Mouse (Mus musculus) urinary bladder, postnatal 10 days (tissue): Measurements from ENCODE around the gene Plac9a.
"Not testable (repeated sequence)": the region's sequence is repeated elsewhere in the genome, so short reads cannot be mapped to it uniquely, and the experiment has no call there.

Experiments used
- DNase-seq: peaks from one replicate; pipeline ENCODE4 v3.0.0; 2022; ENCODE audit warnings: low spot score

Gene Plac9a

DNA sequence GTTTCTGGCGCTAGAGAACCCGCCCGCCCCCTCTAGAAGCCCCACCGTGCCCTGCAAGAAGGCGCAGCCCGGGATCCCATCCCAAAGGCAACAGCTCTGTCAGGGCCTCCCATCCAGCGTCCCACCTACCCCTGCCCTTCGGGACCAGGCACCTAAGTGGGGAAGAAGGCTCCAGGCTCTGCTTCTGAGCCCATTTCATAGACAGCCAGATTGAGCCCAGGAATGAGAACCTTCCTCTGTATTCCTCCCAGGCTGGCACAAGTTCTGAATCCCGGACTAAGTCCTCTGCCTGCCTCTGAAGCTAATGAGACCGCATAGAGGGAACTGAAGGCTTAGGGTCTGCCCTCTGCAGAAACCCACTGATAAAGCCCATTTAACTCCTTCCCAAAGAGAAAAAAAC is at the start of gene Plac9a:
Gene Plac9a, minus strand, starts transcription at position 101 of the 400 bp plus-strand sequence.
- not testable (repeated sequence) for DNase-seq

DNA sequence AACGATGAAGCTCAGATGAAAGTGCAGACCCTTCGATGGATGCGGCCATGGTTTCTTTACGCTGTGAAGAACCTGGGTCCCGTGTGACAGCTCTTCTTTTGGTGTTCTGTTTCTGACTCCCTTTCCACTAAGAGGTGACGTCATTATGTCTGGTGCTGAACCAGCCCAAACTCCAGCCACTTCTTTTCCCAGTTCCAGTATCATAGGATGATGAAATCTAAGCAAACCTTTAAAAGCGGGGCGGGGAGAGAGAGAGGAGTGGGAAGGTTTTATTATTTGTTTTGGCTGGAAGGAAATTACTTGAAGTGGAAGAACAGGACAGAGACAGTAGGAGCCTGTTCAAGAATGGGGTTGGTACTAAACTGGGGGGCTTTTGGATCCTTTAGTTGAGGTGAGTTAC is 35.1 kb upstream of the Plac9a start, which contains the start of gene Cphx1:
Gene Cphx1, plus strand, starts transcription at position 301 of the 400 bp plus-strand sequence.
- DNase-seq = not testable (repeated sequence)

DNA sequence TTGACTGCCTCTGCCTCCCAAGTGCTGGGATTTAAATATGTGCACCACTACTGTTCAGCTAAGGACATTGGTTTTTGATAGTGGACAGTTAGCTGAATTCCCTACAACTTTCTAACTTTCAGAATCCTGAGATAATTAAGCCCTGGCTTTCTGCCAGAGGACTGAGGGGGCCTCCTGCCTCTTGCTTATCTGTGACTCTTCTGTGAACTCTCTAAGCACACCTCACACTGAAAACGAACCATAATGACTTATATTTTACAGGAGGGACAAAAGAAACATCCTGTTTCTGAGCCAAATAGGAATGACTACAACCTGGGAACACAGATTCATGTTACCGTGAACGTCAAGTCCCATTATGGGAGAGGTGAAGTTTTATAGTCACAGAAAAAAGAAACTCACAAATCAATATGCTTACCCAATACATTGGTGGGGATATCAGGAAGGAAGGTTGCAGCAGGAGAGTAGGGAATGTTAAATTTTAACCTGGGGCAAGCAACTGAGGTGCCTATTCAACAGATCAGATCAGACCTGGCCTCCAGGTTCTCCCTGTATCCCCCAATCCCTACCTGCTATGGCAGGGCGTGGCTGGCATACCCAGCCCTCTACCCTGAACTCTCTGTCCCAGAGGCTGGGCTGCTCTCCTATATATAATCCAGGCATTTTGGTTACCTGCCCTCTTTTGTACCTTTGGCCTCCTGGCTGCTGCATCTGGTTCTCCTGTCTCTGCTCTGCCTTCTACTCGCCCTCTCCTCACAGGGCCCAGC is 34.1 kb upstream of the Plac9a start:
- DNase-seq = not testable (repeated sequence)

DNA sequence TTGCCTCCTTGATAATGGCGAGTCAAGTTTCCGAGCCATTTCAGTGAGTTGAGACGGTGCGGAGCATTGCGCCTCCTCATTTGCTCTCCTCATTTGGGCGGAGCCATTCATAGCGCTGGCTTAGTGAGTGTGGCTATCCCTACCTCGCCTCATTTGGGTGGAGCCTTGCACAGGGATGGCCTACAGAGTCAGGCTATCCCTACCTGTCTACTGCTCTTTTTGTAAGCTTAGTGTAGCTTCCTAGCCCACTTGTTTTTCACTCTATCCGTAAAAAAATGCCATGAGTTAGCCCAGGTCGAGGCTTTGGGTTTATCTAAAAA is 24.6 kb upstream of the Plac9a start, which contains the start of gene Tmem254a:
Gene Tmem254a, minus strand, starts transcription at position 111 of the 320 bp plus-strand sequence.
- DNase-seq = not testable (repeated sequence)

DNA sequence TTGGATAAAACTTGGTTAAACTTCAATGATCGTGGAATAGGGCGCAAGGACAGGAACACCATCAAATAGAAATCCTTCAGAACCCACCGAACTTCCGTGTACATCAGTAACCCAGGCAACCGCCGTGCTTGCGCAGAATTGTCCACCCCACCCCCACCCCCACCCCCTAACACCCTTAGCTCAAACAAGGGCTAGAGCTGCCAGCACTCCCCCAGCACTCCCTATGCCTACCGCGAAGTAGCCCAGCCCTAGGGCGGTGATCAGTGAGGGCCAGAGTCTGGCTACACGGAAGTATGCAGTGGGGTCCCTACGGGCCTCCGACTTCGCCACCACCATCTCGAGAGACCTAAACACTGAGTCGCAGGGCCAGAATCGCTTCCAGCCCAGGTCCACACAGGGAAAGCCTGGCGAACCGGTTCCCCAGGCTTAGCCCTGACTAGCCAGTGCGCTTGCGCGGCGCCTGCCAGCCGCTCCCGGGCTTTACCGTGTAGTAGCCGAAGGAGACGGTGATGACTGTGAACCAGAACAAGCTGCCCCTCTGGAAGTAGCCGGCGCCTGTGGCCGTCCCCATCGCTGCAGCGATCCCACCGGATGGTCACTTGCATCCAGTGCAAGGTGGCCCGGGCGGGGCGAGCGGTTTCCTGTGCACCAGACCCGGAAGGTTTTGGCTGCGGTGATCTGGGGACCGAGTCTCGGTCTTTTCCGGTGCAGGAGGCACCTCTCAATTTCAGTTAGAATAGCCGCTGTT is 24.1 kb upstream of the Plac9a start:
- not testable (repeated sequence) for DNase-seq

DNA sequence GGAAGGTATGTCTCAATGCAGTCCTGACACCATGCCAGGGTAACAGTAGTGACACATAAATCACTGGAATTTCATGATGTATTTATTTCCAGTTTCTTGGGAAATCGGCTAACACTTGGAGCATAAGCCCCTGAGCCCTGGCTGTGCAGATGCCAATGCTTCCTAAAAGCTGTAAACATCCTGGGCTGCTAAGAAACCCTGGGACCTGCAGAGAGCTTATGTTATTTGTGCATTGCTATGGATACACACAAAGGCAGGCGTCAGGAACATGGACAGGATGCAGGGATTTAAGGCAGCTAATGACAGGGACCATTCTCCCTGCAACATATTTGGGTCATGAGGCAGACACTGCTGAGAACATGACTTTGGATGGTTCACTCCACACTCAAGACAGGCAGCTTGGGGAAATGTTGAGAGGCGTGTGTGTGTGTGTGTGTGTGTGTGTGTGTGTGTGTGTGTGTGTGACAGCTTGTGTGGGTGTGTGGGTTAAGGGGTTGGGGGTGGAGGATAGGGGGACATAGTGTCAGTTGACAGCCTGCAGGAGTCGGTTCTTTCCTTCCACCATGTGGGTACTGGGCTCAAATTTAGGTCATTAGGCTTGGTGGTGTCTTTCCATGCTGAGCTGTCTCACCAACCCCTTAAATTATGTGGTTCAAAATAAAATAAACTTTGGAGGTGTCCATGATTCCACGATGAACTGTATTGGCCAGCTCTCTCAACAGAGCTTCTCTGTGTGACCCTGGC is 15.7 kb upstream of the Plac9a start:
- DNase-seq = not testable (repeated sequence)

DNA sequence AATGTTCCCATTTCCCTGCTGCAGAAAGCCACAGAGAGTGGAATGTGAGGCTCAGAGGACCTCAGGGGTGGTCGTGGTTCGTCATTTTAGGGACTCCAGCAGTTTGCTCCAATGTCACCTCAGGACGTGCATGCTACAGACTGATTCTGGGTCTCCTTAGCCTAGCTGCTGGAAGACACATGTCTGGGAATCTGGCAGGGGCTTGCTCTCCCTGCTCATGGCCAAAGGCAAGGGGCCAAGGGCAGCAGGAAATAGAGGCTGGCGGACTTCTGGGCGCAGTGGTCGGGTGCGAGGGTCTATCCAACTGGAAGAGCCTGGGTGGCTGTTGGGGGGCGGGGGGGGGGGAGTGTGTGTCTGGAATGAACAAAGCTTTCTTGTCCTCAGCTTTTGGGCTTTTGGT is 6.1 kb upstream of the Plac9a start:
- not testable (repeated sequence) for DNase-seq

DNA sequence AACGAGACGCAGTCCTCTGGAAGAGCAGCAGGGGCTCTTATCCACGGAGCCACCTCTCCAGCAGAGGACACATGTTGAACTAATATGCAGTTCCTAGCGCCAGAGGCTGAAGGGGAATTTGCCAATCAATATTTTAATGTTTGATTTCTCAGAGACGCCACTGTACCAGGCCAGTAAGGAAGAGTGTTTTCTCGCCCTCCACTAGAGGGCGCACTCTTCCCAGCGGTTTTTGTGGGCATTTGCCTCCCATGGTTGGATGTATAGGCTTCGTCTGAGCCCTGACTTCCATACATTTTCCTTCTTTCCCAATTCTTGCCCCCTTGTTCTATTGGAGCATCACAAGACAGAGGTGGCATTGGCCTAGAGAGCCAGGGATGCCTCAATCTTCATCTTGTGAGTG is 4.4 kb upstream of the Plac9a start:
- not testable (repeated sequence) for DNase-seq

DNA sequence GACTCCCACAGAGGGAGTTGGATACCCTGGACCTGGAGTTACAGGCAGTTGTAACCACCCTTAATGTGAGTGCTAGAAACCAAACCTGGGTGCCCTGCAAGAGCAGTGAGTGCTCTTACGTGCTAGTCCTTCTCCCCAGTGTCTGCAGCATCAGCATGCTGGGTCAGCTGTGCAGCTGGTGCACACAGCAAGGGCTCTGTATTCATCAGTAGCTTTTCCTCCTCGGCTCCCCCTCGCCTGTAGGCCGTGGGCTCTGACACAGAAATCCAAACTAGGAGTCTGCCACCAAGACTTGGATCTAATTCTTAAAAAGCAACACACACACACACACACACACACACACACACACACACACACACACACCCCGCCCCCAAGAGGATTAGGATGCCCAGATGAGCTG is 2.3 kb upstream of the Plac9a start:
- DNase-seq = not testable (repeated sequence)

DNA sequence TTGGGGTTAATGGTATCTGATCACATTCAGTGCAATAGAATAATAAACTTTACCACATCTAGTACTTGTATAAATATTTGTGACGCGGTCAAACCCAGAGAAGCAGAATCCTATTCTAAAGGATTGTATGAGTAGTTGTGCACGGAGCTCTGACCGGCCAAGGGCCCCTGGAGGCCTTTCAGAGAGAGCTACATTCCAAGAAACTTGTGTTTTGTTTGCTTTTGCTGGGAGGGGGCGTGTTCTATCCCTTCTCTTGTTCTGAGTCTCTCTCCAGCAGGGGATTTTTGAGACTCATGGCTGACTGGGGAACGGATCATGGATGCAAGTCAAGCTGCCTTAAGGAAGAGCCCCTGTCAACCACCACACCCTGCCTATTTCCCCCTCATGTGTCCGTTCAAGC is 7.2 kb downstream of the Plac9a start:
- not testable (repeated sequence) for DNase-seq

DNA sequence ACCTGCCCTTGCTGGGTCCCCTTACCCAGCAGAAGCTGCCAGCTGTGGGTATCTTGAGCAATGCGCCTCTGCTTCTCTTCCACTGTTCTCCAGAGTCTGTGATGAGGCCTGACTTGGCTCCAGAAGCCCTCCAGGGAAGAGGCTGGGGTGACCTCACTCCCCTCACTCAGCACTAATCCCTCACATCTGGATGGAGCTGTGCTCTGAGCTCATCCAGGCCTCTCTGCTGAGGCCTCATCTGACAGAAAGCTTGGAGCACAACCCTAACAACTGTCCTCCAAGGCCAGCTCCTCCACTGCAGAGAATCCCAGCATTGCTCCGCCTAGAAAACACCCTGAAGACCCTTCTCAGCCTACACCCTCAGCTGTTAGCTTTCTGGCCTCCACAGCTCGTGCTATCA is 8.3 kb downstream of the Plac9a start:
- not testable (repeated sequence) for DNase-seq

DNA sequence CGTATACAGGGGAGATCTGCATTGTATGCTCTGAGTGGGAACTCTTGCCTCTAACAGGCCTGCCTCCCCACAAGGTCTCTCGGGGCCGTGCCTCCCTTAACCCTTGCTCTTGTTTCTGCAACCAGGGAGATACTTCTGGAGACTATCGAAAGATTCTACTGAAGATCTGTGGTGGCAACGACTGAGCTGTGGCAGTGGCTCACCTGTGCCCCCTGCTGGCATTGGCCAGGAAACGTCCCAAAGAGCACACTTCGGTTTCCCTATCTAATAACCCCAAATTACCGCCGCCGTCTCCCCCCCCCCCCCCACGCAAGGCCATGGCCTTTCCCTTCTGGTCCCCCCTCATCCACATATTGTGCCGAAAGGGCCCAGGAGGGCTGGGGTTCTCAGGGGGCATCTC is 17.0 kb downstream of the Plac9a start:
- DNase-seq = not testable (repeated sequence)

DNA sequence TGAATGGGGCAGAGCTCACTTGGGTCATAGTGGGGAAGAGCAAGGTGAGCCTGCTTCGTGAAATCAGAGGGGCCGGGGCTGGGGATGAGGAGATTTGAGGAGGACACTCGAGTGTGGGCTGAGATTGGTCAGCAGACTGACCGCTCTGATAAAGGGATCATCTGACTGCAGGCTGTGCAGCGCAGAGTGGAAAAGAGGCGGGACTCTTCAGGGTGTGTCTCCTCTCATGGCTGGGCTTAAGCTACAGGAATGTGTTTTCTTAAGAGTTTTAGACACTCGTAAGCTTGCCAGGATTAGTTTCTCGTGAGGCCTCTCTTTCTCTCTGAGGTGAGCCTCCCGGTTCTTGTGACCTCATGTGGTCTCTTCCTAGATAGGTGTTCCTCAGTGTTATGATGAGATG is 21.1 kb downstream of the Plac9a start:
- DNase-seq = not testable (repeated sequence)

DNA sequence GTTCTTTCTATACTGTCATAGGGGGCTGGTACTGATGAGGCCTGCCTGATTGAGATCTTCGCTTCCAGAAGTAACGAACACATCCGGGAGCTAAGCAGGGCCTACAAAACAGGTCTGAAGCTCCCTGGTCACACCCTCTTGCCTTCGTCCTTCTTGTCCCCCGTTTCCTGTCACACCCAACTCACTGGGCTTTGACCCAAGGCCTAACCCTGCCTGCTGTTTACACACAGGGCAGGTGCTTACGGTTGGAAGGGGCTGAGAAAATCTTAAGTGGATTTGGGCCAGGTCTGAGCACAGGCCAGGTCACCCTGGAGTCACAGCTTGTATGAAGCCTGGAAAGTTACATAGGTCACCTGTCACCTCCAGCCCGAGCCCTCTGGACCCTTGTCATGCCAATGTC is 26.3 kb downstream of the Plac9a start:
- not testable (repeated sequence) for DNase-seq

DNA sequence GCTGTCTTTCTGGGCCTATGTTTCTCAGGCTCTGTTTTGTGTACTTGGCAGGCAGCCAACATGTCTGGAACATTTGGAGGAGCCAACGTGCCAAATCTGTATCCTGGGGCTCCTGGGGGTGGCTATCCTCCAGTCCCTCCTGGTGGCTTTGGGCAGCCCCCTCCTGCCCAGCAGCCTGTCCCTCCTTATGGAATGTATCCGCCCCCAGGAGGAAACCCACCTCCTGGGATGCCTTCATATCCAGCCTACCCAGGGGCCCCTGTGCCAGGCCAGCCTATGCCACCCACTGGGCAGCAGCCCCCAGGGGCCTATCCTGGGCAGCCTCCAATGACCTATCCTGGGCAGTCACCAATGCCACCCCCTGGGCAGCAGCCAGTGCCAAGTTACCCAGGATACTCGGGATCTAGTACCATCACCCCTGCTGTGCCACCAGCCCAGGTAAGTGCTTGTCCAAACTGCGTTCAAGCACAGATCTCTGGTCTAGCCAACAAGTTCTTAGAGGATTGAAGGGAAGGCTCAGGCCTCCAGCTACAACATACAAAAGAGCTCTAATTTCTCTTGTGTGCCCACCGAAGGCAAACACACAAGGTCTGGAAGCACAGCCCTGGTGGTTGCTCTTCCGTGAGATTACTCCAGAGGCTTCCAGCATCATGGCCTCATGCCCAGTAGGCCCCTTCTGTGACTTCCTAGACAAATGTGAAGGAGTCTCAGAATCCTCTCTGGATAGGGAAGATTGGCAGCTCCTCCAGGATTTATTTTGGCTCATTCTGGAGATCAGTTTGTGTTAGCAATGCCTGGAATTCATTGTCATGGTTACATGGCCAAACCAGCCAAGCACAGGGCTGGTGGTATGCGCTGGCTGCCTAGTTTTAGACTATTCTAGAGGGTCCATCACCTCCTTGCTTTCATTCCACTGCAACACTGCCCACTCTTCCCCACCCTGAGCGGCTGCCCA is 30.2 kb downstream of the Plac9a start:
- DNase-seq = no peak

DNA sequence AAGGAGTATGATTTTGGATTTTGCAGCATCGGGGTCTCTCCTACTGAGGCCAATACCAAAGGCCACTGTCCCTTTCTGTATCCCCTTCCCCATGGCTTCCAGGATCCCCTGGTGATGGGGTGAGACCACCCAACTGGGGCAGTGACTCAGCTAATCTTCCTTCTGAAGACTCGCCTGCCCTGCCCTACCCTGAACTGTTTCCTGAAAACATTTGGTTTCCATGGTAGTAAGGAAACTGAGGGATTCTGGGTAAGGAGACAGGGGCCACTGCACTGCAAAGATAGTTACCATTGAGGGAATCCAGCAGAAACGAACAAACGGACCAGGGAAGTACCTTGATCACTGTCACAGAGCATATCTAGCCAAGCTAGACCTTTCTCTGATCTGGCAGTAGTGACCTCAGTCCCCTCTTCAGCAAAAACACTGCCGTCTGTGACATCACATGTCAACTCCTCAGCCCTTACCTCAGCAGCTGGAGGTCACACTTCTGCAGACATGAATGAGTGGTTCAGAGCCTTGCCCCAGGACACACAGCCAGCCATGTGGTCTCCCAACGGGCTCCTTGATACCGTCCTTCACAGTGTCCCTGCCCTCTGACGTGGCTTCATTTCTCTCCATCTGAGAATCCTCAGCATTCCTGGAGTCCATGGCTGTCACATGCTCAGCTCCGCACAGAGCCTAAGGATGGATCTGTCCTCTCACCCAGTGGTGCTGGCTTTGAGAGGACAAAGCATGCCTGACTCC is 33.6 kb downstream of the Plac9a start:
- DNase-seq = no peak

DNA sequence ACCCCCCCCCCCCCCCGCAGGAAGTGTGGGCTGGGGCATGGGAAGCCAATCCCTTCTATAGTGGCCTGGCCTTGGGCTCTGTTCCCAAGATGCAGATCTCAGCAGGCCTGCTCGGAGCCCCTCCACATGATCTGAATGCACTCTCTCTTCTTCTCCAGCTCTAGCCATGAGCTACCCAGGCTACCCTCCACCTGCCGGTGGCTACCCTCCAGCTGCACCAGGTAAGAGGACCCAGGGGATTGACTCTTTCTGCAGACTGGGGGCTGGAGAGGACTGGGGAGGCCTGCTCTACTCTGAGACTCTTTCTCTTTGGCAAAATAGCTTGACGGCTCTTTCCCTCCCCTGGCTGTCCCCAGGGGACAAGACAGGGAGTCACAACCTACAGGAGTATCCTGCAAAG is 34.2 kb downstream of the Plac9a start:
- no peak for DNase-seq

DNA sequence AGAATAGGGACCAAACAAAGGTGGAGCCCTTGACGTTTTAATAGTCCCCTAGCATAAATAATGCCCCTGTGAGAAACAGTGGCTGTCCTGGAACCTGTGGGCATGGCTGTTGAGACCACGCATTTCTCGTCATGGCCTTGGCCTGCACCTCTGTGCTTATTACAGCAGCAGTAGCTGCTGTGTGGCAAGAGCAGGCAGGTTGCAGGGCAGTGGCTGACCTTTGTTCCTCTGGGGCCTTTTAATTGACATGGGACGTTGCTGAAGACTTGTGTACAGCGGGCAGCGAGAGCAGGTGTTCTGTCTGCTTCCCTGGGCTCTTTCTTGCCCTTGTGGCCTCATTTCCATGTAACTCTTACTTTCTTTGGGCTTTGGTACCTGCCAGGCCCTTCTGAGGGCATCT is 35.1 kb downstream of the Plac9a start:
- no peak for DNase-seq

DNA sequence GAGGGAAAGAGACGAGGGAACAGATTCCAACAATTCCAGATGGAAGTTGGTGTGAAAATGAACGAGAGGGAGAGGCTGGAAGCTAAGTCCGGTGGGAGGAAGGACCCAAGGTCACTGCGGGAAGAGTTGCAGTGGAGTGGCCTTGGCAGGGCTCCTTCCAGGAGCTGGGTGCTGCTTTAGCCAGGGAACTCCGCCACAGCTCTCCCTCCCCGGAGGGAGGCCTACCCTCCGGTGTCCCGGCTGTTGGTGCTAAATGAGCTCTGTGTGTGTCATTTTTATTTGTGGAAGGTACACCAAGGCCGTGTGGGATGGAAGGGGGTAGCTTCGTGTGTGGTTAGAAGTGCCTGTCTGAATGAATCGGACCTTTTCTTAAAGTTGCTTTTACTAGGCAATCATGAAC is 36.1 kb downstream of the Plac9a start:
- no peak for DNase-seq

DNA sequence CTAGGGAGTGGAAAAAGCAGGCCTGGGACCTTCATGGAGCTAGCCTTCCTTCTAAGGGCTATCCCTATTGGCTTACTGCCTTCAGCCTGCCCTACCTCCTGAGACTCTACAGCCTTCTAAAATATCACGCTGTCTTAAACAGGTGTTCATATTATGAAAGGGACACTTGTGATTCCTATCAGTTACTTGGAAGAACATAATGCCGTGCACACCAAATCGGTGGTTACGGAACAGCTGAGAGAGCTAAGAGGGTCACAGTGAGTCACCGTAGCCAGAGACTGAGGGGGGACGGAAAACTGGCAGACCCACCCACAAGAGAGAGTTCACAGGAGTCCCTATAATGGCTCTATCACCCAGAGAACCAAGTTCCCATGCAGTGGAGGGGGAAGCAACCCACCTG is 36.5 kb downstream of the Plac9a start:
- DNase-seq = no peak

DNA sequence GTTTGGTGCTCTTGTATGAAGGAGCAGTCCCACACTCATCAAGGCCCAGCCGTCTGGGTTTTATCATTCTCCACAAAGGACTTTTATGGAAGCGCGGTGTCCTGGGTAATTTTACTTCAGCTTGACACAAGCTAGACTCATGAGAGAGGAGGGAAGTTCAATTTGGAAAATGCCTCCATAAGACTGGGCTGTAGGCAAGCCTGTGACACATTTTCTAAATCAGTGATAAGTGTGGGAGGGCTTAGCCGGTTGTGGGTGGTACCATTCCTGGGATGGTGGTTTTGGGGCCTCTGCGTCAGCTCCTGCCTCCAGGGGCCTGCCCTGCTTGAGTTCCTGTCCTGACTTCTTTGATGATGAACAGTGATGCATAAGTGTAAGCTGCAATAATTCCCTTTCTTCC is 37.6 kb downstream of the Plac9a start:
- no peak for DNase-seq
